ENCODE assay signal across 8 mouse cellular contexts in genomic region chr6:53794323-53794971, GRCm38 (mm10). TPM values are rescaled to one million over a fixed set of nuclear protein-coding genes. Genes with fewer than 3 reads are reported as not detected.
DNase-seq lines count a peak whose midpoint lies in the region; ATAC-seq and TF ChIP-seq lines count a peak whose summit lies in the region.

No protein-coding gene starts in this region.

- 13% methylated on average over 17 of the region's 17 CpGs for WGBS in embryonic facial prominence, embryonic 14.5 days
- 12% methylated on average over 17 of the region's 17 CpGs for WGBS in kidney, embryonic 15.5 days
- 12% methylated on average over 17 of the region's 17 CpGs for WGBS in limb, embryonic 12.5 days

- ATAC-seq in embryonic facial prominence, embryonic 14.5 days (ENCODE audit: low read depth), result peak; percentile 84
- peak; percentile 73; the same call in 1 of the 2 replicates for ATAC-seq in kidney, embryonic 15.5 days (replicated peaks; ENCODE audit: low FRiP score)
- ATAC-seq in limb, embryonic 12.5 days (ENCODE audit: insufficient number of reproducible peaks, insufficient read depth, low FRiP score, low TSS enrichment, low read depth), result no peak

- H3K27ac ChIP-seq in embryonic facial prominence, embryonic 14.5 days (replicated peaks; ENCODE audit: low read depth, low read length), result no peak overlapping the region
- no peak overlapping the region for H3K27ac ChIP-seq in kidney, embryonic 15.5 days
- no peak overlapping the region for H3K27ac ChIP-seq in limb, embryonic 12.5 days

- peak; percentile 76 for TF ChIP-seq CTCF in C2C12 (IDR thresholded peaks at IDR 0.05; ENCODE audit: control insufficient read depth, insufficient read depth, insufficient read length)

- H3K9ac ChIP-seq in embryonic facial prominence, embryonic 14.5 days (ENCODE audit: low read depth, low read length), result no peak overlapping the region
- no peak overlapping the region for H3K9ac ChIP-seq in kidney, embryonic 15.5 days
- H3K9ac ChIP-seq in limb, embryonic 12.5 days (replicated peaks), result no peak overlapping the region

- peaks cover 3% of the 10 kb centered on the region for H3K27me3 ChIP-seq in C2C12 (ENCODE audit: control insufficient read depth, insufficient read depth, insufficient read length)
- no peaks in the 10 kb centered on the region; the same call in none of the 2 replicates for H3K27me3 ChIP-seq in embryonic facial prominence, embryonic 14.5 days (replicated peaks; ENCODE audit: control insufficient read depth, insufficient read depth, low read length)
- H3K27me3 ChIP-seq in kidney, embryonic 15.5 days, result peaks cover 7% of the 10 kb centered on the region; the same call in 1 of the 2 replicates
- peaks cover 3% of the 10 kb centered on the region for H3K27me3 ChIP-seq in limb, embryonic 12.5 days

- no peaks in the 10 kb centered on the region for H3K79me3 ChIP-seq in C2C12 (ENCODE audit: low read depth)

- no peaks in the 10 kb centered on the region for H3K9me3 ChIP-seq in embryonic facial prominence, embryonic 14.5 days (ENCODE audit: control insufficient read depth, low read length)
- no peaks in the 10 kb centered on the region for H3K9me3 ChIP-seq in kidney, embryonic 15.5 days (replicated peaks)
- H3K9me3 ChIP-seq in limb, embryonic 12.5 days, result no peaks in the 10 kb centered on the region

- no peaks in the 10 kb centered on the region for H3K79me2 ChIP-seq in C2C12 (ENCODE audit: control insufficient read depth, insufficient read depth)

- peak overlapping the region; percentile 37 for H3K4me2 ChIP-seq in embryonic facial prominence, embryonic 14.5 days (ENCODE audit: low read depth, low read length)
- H3K4me2 ChIP-seq in kidney, embryonic 15.5 days, result peak overlapping the region; percentile 42; the same call in 1 of the 2 replicates
- H3K4me2 ChIP-seq in limb, embryonic 12.5 days, result peak overlapping the region; percentile 32

- DNase-seq in adrenal gland, postnatal 4 days (ENCODE audit: low spot score in 2 of 2), result peak; percentile 34 to 58
- peak; percentile 88 for DNase-seq in embryonic facial prominence, embryonic 14.5 days (ENCODE audit: low spot score)
- peak; percentile 35 to 60 for DNase-seq in heart, adult 9 months (ENCODE audit: low spot score in 2 of 2)
- DNase-seq in neural tube, embryonic 10.5 days (ENCODE audit: extremely low spot score, low spot score), result peak; percentile 66
- peak; percentile 51 for DNase-seq in urinary bladder, adult 2 months (ENCODE audit: low spot score)

- H3ac ChIP-seq in C2C12 (ENCODE audit: control insufficient read depth, insufficient read length, low read depth), result no peak overlapping the region

- H3K4me3 ChIP-seq in C2C12 (ENCODE audit: insufficient read depth, poor library complexity, severe bottlenecking), result no peak overlapping the region
- H3K4me3 ChIP-seq in embryonic facial prominence, embryonic 14.5 days (ENCODE audit: low read depth, low read length), result no peak overlapping the region
- H3K4me3 ChIP-seq in kidney, embryonic 15.5 days (replicated peaks), result no peak overlapping the region
- H3K4me3 ChIP-seq in limb, embryonic 12.5 days (replicated peaks), result no peak overlapping the region

- no peaks in the 10 kb centered on the region for H3K36me3 ChIP-seq in C2C12 (ENCODE audit: control insufficient read depth, insufficient read depth)
- no peaks in the 10 kb centered on the region for H3K36me3 ChIP-seq in embryonic facial prominence, embryonic 14.5 days (ENCODE audit: control insufficient read depth, insufficient read depth, low read length)
- H3K36me3 ChIP-seq in kidney, embryonic 15.5 days, result no peaks in the 10 kb centered on the region
- H3K36me3 ChIP-seq in limb, embryonic 12.5 days, result no peaks in the 10 kb centered on the region

- H3K4me1 ChIP-seq in embryonic facial prominence, embryonic 14.5 days (ENCODE audit: control insufficient read depth, insufficient read depth, low read length), result no peaks in the 10 kb centered on the region
- H3K4me1 ChIP-seq in kidney, embryonic 15.5 days, result peaks cover 17% of the 10 kb centered on the region
- H3K4me1 ChIP-seq in limb, embryonic 12.5 days (replicated peaks), result peaks cover 5% of the 10 kb centered on the region

TF ChIP-seq in C2C12, 6 proteins besides CTCF, POLR2A, EP300 and RAD21:
- no peak for TF ChIP-seq FOSL1 (IDR thresholded peaks at IDR 0.05; ENCODE audit: insufficient read depth, low read length, poor library complexity, severe bottlenecking)
- TF ChIP-seq MYOD1 (IDR thresholded peaks at IDR 0.05; ENCODE audit: control insufficient read depth, insufficient read length, low read depth), result no peak
- TF ChIP-seq CEBPB (IDR thresholded peaks at IDR 0.05; ENCODE audit: low read depth), result no peak
- TF ChIP-seq MYOG (IDR thresholded peaks at IDR 0.05; ENCODE audit: control insufficient read depth, extremely low read depth, insufficient read length), result no peak
- no peak for TF ChIP-seq USF1 (IDR thresholded peaks at IDR 0.05; ENCODE audit: low read depth)
- TF ChIP-seq MAX (IDR thresholded peaks at IDR 0.05), result no peak

RNA-seq across cellular contexts. Expression of gene Tril, which starts 26.2 kb away (rescaled TPM):
- polyA plus RNA-seq in C2C12 (2012; fragmentation: generic; extraction: Trizol), result 0.12 TPM
- total RNA-seq in adrenal gland, postnatal 4 days (2021), result 10 to 100 TPM; 32.3 to 45.3 TPM
- 27.0 and 35.9 TPM in 2 replicates for polyA plus RNA-seq in embryonic facial prominence, embryonic 14.5 days (2014; fragmentation: Nextera tagmentation; extraction: Ambion mirVana)
- 88.9 and 93.8 TPM in 2 replicates for polyA plus RNA-seq in kidney, embryonic 15.5 days (2015; fragmentation: Nextera tagmentation; extraction: Ambion mirVana)
- polyA plus RNA-seq in limb, embryonic 12.5 days (2016; fragmentation: Nextera tagmentation; extraction: Ambion mirVana), result 106 and 110 TPM in 2 replicates
- 8.7 and 12.6 TPM in 2 replicates for polyA plus RNA-seq in urinary bladder, adult 2 months (2012; rRNA removed)
